Mouse (Mus musculus): ENCODE data around the gene Rab28.

Rab28 gene

GRCm38 (mm10) chr5:41627224-41628144 is 80.5 kb downstream of the Rab28 start:
- no peak for DNase-seq

GRCm38 (mm10) chr5:41625544-41625943 is 82.4 kb downstream of the Rab28 start:
- DNase-seq, result no peak

GRCm38 (mm10) chr5:41621748-41622147 is 86.2 kb downstream of the Rab28 start:
- no peak for DNase-seq

- no peak for DNase-seq
Measured at GRCm38 (mm10) chr5:41618966-41619365, 89.0 kb downstream of the Rab28 start.

GRCm38 (mm10) chr5:41610447-41611030 is 97.4 kb downstream of the Rab28 start:
- DNase-seq, result no peak

- DNase-seq, result no peak
Measured at GRCm38 (mm10) chr5:41596242-41597117, 111.5 kb downstream of the Rab28 start.

- DNase-seq, result no peak
Measured at GRCm38 (mm10) chr5:41595199-41595598, 112.8 kb downstream of the Rab28 start.

GRCm38 (mm10) chr5:41578051-41578450 is 129.9 kb downstream of the Rab28 start:
- DNase-seq, result no peak
